ENCODE assay signal across 13 mouse cellular contexts in genomic region chr7:114317896-114318295, GRCm38 (mm10). TPM values are rescaled to one million over a fixed set of nuclear protein-coding genes. Genes with fewer than 3 reads are reported as not detected.
DNase-seq lines count a peak whose midpoint lies in the region; ATAC-seq and TF ChIP-seq lines count a peak whose summit lies in the region.
"Had no signal": no experiment of that assay in that cellular context is flagged by ENCODE, and none has a peak within 500 bp of the region (broad histone marks: within the 10 kb centered on the region; RNA-seq: fewer than 3 reads in every experiment).

No protein-coding gene starts in this region.

- H3K27ac ChIP-seq in heart, postnatal 0 days (ENCODE audit: low read depth) = peak overlapping the region; percentile 80
- no peak overlapping the region for H3K27ac ChIP-seq in midbrain, embryonic 11.5 days (ENCODE audit: low read depth, low read length)
- no peak overlapping the region for H3K27ac ChIP-seq in midbrain, embryonic 10.5 days (replicated peaks)
- H3K27ac ChIP-seq in embryonic facial prominence, embryonic 15.5 days (replicated peaks) = peak overlapping the region; percentile 51; the same call in 1 of the 2 replicates
- H3K27ac ChIP-seq: hindbrain, embryonic 12.5 days had no signal

- no peaks in the 10 kb centered on the region for H3K27me3 ChIP-seq in heart, postnatal 0 days (ENCODE audit: control insufficient read depth, insufficient read depth, low read length)
- H3K27me3 ChIP-seq in midbrain, embryonic 11.5 days (ENCODE audit: control insufficient read depth, insufficient read depth, low read length) = no peaks in the 10 kb centered on the region
- H3K27me3 ChIP-seq in midbrain, embryonic 10.5 days (ENCODE audit: low read depth, poor library complexity, severe bottlenecking) = no peaks in the 10 kb centered on the region
- H3K27me3 ChIP-seq in embryonic facial prominence, embryonic 15.5 days = no peaks in the 10 kb centered on the region
- H3K27me3 ChIP-seq: hindbrain, embryonic 12.5 days had no signal

- H3K9ac ChIP-seq in heart, postnatal 0 days (replicated peaks; ENCODE audit: low read depth, low read length) = no peak overlapping the region; the same call in 1 of the 2 replicates
- no peak overlapping the region for H3K9ac ChIP-seq in midbrain, embryonic 11.5 days (ENCODE audit: low read length)
- H3K9ac ChIP-seq in embryonic facial prominence, embryonic 15.5 days = no peak overlapping the region
- H3K9ac ChIP-seq: hindbrain, embryonic 12.5 days had no signal

- intact Hi-C loops in heart, postnatal 36 days (cut with DNase I) = loop anchor here (5.0 kb wide), 1 partner anchor 36 kb away; no protein-coding TSS in a partner anchor

- no peak for TF ChIP-seq CTCF in heart, postnatal 0 days (IDR thresholded peaks at IDR 0.05; ENCODE audit: low read depth)

- DNase-seq in heart, postnatal 0 days (ENCODE audit: low spot score) = no peak
- DNase-seq in heart, postnatal 36 days = no peak
- peak; percentile 41 for DNase-seq in midbrain, embryonic 11.5 days (ENCODE audit: low spot score, missing footprints)
- DNase-seq in midbrain, embryonic 10.5 days (ENCODE audit: low spot score) = no peak
- DNase-seq in thymus, postnatal 4 days = peak; percentile 64
- no peak for DNase-seq in urinary bladder, postnatal 4 days (ENCODE audit: low spot score in 2 of 2)
- DNase-seq: adrenal gland, postnatal 25 days; cerebellum, adult 8-10 months; kidney, adult 18-20 months; left cerebral cortex, postnatal 4 days; right cerebral cortex, postnatal 4 days had no signal

- no peak for TF ChIP-seq EP300 in heart, postnatal 0 days (IDR thresholded peaks at IDR 0.05; ENCODE audit: low read depth)

- 77% methylated on average over 4 of the region's 4 CpGs for WGBS in heart, postnatal 0 days
- 94% methylated on average over 4 of the region's 4 CpGs for WGBS in midbrain, embryonic 11.5 days
- WGBS in midbrain, embryonic 10.5 days = 82% methylated on average over 4 of the region's 4 CpGs
- 75% methylated on average over 4 of the region's 4 CpGs for WGBS in embryonic facial prominence, embryonic 15.5 days

- no peak for ATAC-seq in heart, postnatal 0 days (ENCODE audit: insufficient read depth, low read depth)
- no peak for ATAC-seq in midbrain, embryonic 11.5 days (ENCODE audit: low FRiP score)
- ATAC-seq in embryonic facial prominence, embryonic 15.5 days (ENCODE audit: insufficient number of reproducible peaks, low FRiP score, low TSS enrichment, low read depth) = no peak

- H3K4me1 ChIP-seq in heart, postnatal 0 days (ENCODE audit: control insufficient read depth, insufficient read depth) = peaks cover 9% of the 10 kb centered on the region
- no peaks in the 10 kb centered on the region for H3K4me1 ChIP-seq in midbrain, embryonic 11.5 days (ENCODE audit: control insufficient read depth, insufficient read depth, low read length)
- peaks cover 8% of the 10 kb centered on the region for H3K4me1 ChIP-seq in midbrain, embryonic 10.5 days
- H3K4me1 ChIP-seq in embryonic facial prominence, embryonic 15.5 days = no peaks in the 10 kb centered on the region
- H3K4me1 ChIP-seq: hindbrain, embryonic 12.5 days had no signal

- H3K36me3 ChIP-seq in heart, postnatal 0 days (replicated peaks; ENCODE audit: control insufficient read depth, insufficient read depth, low read length) = no peaks in the 10 kb centered on the region
- H3K36me3 ChIP-seq in midbrain, embryonic 11.5 days (ENCODE audit: control insufficient read depth, insufficient read depth, low read length) = no peaks in the 10 kb centered on the region
- no peaks in the 10 kb centered on the region for H3K36me3 ChIP-seq in midbrain, embryonic 10.5 days
- no peaks in the 10 kb centered on the region for H3K36me3 ChIP-seq in embryonic facial prominence, embryonic 15.5 days
- H3K36me3 ChIP-seq: hindbrain, embryonic 12.5 days had no signal

- H3K9me3 ChIP-seq in heart, postnatal 0 days (replicated peaks; ENCODE audit: control insufficient read depth, low read length) = no peaks in the 10 kb centered on the region
- H3K9me3 ChIP-seq in midbrain, embryonic 11.5 days (ENCODE audit: control insufficient read depth, low read length) = no peaks in the 10 kb centered on the region
- H3K9me3 ChIP-seq in midbrain, embryonic 10.5 days (replicated peaks) = no peaks in the 10 kb centered on the region
- no peaks in the 10 kb centered on the region for H3K9me3 ChIP-seq in embryonic facial prominence, embryonic 15.5 days (replicated peaks)
- H3K9me3 ChIP-seq: hindbrain, embryonic 12.5 days had no signal

- no peak overlapping the region; the same call in 1 of the 2 replicates for H3K4me2 ChIP-seq in heart, postnatal 0 days (ENCODE audit: low read depth, low read length)
- no peak overlapping the region for H3K4me2 ChIP-seq in midbrain, embryonic 11.5 days
- no peak overlapping the region for H3K4me2 ChIP-seq in embryonic facial prominence, embryonic 15.5 days (replicated peaks)
- H3K4me2 ChIP-seq: hindbrain, embryonic 12.5 days had no signal

- no peak overlapping the region for H3K4me3 ChIP-seq in heart, postnatal 0 days (ENCODE audit: low read depth, low read length)
- no peak overlapping the region for H3K4me3 ChIP-seq in midbrain, embryonic 11.5 days (ENCODE audit: low read depth, low read length)
- no peak overlapping the region for H3K4me3 ChIP-seq in midbrain, embryonic 10.5 days
- H3K4me3 ChIP-seq in embryonic facial prominence, embryonic 15.5 days (replicated peaks) = no peak overlapping the region
- H3K4me3 ChIP-seq: hindbrain, embryonic 12.5 days had no signal

RNA-seq across cellular contexts. Expression of gene Psma1, which starts 42.0 kb away (rescaled TPM):
- total RNA-seq in heart, postnatal 0 days (2014; rRNA removed; ENCODE audit: low replicate concordance) = 157 and 196 TPM in 2 replicates
- polyA plus RNA-seq in heart, postnatal 0 days (2015; fragmentation: Nextera tagmentation; extraction: Ambion mirVana) = 304 and 320 TPM in 2 replicates
- 100 to 1,000 TPM; 134 to 146 TPM for total RNA-seq in heart, postnatal 36 days (2021)
- polyA plus RNA-seq in midbrain, embryonic 11.5 days (2014; fragmentation: Nextera tagmentation; extraction: Ambion mirVana) = 489 and 490 TPM in 2 replicates
- 507 and 521 TPM in 2 replicates for polyA plus RNA-seq in midbrain, embryonic 10.5 days (2016; fragmentation: Nextera tagmentation; extraction: Ambion mirVana)
- polyA plus RNA-seq in embryonic facial prominence, embryonic 15.5 days (2015; fragmentation: Nextera tagmentation; extraction: Ambion mirVana) = 331 and 353 TPM in 2 replicates

Comparison
In these comparisons a context has a peak if more than half of its experiments do, and no peak if none do; other contexts are left out.
1. DNase-seq: peak in midbrain, embryonic 11.5 days (single experiment) and thymus, postnatal 4 days (single experiment); none in heart, postnatal 0 days (single experiment), heart, postnatal 36 days (0 of 2), midbrain, embryonic 10.5 days (single experiment) and urinary bladder, postnatal 4 days (0 of 2).
2. H3K27ac ChIP-seq: peak in heart, postnatal 0 days (single experiment) and embryonic facial prominence, embryonic 15.5 days (single experiment); none in midbrain, embryonic 11.5 days (single experiment) and midbrain, embryonic 10.5 days (single experiment).